Mouse (Mus musculus) layer of hippocampus, adult 2 months (tissue): ENCODE measurements around the gene Bahcc1. TPM values are rescaled to one million over a fixed set of nuclear protein-coding genes. Genes with fewer than 3 reads are reported as not detected.

Experiments
- DNase-seq, 2 experiments: peaks; one replicate each; pipeline ENCODE4 v3.0.0; 2022; ENCODE audit warnings: low spot score in 2 of 2
- H3K27ac ChIP-seq: fragments of 200-600 bp; 2 replicates; pipeline ENCODE4 v1.8.1; 2022
- H3K4me3 ChIP-seq: fragments of 200-600 bp; 2 replicates; pipeline ENCODE4 v1.8.1; 2022; ENCODE audit warnings: mild to moderate bottlenecking
- CTCF ChIP-seq: fragments of 200-600 bp; conservative IDR thresholded peaks from 2 replicates; pipeline ENCODE4 v1.8.1; 2022; ENCODE audit warnings: antibody characterized with exemption, mild to moderate bottlenecking, moderate library complexity
- total RNA-seq, 2 experiments: library from RNA; stranded (reverse); gene quantifications; 2 replicates each; pipeline ENCODE4 v1.2.3; 2021

The Bahcc1 gene
- total RNA-seq, 2 experiments from 2014 or later, result 19.9 to 20.7 TPM

DNA sequence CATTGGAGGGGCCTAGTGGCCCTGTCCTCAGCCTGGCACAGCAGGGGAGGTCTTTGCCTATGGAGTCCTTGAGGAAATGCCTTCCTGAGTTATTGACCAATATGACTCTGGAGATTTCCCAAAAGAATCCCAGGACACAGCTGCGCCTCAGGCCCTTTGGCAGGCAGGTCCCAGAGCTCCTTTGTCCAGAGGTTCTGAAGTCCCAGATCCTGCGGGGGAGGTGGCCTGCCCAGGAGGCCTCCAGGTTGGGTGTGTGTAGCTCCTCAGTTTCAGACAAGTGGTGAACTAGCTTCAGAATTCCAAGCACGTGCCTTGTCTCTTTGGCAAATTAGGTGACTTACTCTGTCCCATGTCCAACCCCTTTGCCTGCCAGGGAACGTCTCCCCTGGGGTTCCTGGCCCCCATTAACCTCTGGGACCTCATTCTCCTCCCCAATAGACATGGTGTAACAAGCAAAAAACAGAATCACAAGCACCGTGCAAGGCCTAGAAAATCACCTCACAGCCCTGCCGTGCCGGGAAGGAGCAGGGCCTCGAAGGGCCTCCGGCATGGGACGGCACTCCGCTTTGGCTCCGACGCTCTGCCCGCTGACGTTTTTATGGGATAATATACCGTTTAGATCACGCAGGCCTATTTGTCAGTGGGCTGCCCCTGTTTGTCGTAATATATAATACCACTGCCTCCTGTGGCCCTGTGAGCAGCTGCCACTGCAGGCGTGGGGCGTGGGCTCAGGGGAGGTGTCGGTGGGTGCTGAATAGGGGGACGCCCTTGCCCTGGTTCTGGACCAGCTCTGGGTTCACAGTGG lies 10.2 kb downstream of the Bahcc1 start:
- DNase-seq, result no peak
- no peak overlapping the region for H3K4me3 ChIP-seq
- no peak for TF ChIP-seq CTCF
- no peak overlapping the region for H3K27ac ChIP-seq

GRCm38 (mm10) chr11:120243531-120243820 lies 10.7 kb downstream of the Bahcc1 start:
- Histone ChIP-seq H3K27ac (no peak overlapping the region), H3K4me3 (no peak overlapping the region)
- TF ChIP-seq CTCF, result no peak
- DNase-seq, result no peak

- no peak for DNase-seq
- H3K27ac ChIP-seq, result no peak overlapping the region
- no peak overlapping the region for H3K4me3 ChIP-seq
- no peak for TF ChIP-seq CTCF
Measured at GRCm38 (mm10) chr11:120248160-120248793, 15.5 kb downstream of the Bahcc1 start.

GRCm38 (mm10) chr11:120248899-120249298 lies 16.2 kb downstream of the Bahcc1 start:
- no peak overlapping the region for H3K4me3 ChIP-seq
- no peak for DNase-seq
- no peak for TF ChIP-seq CTCF
- no peak overlapping the region for H3K27ac ChIP-seq

DNA sequence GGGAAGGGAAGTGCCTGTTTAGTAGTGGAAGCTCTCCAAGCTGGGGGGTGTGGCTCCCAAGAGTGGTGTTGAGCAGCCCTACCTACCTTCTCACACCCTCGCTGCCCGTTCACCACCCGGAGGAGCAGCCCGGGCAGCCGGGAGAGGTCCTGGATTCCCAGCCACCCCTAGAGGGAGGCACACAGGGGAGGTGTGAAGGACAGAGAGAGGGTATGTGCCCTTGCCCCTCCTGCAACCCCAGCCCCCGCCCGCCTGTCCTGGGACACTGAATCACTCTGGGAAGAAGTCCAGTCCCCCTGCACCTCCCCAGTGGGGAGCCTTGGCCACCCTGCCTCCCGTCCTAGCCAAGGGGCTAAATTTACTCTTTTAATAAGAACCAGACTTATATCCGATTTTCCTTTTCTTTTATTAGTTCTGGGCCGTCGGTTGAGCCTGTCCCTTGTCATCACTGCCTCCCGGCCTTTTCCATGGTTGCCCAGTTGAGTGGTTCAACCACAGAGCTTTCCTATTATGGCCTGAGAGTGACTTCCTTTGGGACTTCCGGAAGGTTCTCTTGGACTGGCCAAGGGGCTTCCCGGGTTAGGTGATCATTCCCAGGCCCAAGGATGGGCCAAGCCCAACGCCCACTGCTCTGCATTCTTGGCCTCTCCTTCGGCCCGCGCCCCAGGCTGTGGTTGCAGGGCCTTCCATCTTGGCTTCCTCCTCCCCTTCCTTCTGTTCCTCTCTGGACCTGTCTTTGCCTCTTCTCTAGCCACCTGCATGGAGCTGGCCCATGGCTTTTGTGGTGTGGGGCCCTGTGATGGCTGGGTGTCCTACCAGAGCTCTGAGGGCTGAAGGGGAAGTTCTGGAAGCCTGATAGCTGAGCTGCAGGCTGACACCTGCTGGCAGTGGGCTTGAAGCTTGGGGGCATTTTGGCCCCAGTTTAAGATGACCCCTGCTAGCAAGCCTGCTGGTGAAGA lies 18.5 kb downstream of the Bahcc1 start:
- no peak for DNase-seq
- TF ChIP-seq CTCF, result peak; percentile 10; the same call in 1 of the 2 replicates
- Histone ChIP-seq H3K27ac (no peak overlapping the region), H3K4me3 (no peak overlapping the region)

- Histone ChIP-seq H3K4me3 (no peak overlapping the region), H3K27ac (no peak overlapping the region)
- no peak for DNase-seq
- TF ChIP-seq CTCF, result no peak
Measured at GRCm38 (mm10) chr11:120251950-120252308, 19.2 kb downstream of the Bahcc1 start.

GRCm38 (mm10) chr11:120252398-120252797 lies 19.7 kb downstream of the Bahcc1 start:
- DNase-seq, result no peak
- no peak; the same call in 1 of the 2 replicates for TF ChIP-seq CTCF
- Histone ChIP-seq H3K27ac (no peak overlapping the region; the same call in 1 of the 2 replicates), H3K4me3 (no peak overlapping the region)

DNA sequence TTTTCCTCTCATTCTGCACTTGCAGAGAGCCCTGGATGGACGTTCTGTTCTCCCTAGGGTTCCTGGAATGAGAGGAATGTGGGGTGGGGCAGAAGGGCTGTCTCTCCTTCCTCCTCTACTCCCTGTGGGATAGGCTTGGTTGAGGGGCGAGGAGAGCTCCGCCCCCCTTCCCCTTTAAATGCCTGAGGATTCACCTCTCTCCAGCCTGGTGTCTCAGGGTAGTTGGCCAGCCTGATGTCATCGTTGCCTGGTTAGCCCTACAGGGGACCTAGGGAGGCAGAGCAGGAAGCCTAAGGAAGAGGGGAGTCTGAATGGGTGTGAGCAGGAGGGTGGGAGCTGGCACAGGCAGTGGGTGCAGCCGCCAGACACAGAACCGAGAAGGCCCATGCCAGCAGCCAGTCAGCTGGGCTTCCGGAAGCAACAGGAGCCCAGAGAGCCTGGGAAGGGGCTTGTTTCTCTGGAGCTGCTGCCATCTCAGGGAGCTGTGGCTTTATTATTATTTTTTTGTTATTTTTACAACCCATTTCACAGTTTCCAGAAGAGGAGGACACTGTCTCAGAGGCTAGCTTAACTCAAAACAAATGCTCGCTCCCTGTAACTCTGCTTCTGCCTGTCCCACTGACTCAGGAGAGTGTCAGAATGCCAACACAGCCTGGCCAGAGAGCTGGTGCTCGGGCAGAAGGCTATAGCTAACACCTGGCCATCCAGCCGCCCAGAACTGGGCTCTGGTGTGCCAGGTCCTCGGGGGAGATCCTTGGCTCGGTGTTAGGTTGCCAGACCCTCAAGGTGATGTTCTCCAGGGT lies 20.3 kb downstream of the Bahcc1 start:
- peak overlapping the region; percentile 44; the same call in 1 of the 2 replicates for H3K27ac ChIP-seq
- TF ChIP-seq CTCF, result no peak
- no peak for DNase-seq
- no peak overlapping the region for H3K4me3 ChIP-seq

GRCm38 (mm10) chr11:120253646-120254315 lies 21.0 kb downstream of the Bahcc1 start:
- TF ChIP-seq CTCF, result no peak
- H3K4me3 ChIP-seq, result no peak overlapping the region
- no peak for DNase-seq
- H3K27ac ChIP-seq, result peak overlapping the region; percentile 32; the same call in 1 of the 2 replicates

GRCm38 (mm10) chr11:120254420-120254819 lies 21.7 kb downstream of the Bahcc1 start:
- Histone ChIP-seq H3K27ac (peak overlapping the region; percentile 14; the same call in 1 of the 2 replicates), H3K4me3 (no peak overlapping the region)
- DNase-seq, result no peak
- TF ChIP-seq CTCF, result no peak

- no peak overlapping the region for H3K27ac ChIP-seq
- no peak overlapping the region for H3K4me3 ChIP-seq
- peak in 1 of 2 experiments; percentile 60 for DNase-seq
- no peak for TF ChIP-seq CTCF
Measured at GRCm38 (mm10) chr11:120255038-120255437, 22.3 kb downstream of the Bahcc1 start.

GRCm38 (mm10) chr11:120255499-120255898 lies 22.8 kb downstream of the Bahcc1 start:
- no peak for DNase-seq
- TF ChIP-seq CTCF, result no peak
- Histone ChIP-seq H3K27ac (no peak overlapping the region), H3K4me3 (no peak overlapping the region)
